Mouse (Mus musculus) embryonic facial prominence, embryonic 13.5 days (tissue): ENCODE data around the gene Tlx3. TPM values are rescaled to one million over a fixed set of nuclear protein-coding genes. Genes with fewer than 3 reads are reported as not detected.
A peak's percentile ranks its signal among the peaks of the same experiment; 100 is the strongest.

Experiments used
- ATAC-seq: fragments of 200-750 bp; cut with Nextera tagmentation; 2 replicates; pipeline ENCODE4 v1.8.0; 2017; ENCODE audit warnings: low read depth; ENCODE audit not compliant: insufficient number of reproducible peaks, insufficient read depth, low FRiP score, low TSS enrichment
- H3K27ac ChIP-seq: fragments of 300-500 bp; sonication (generic); 2 replicates; pipeline ENCODE4 v1.5.1; 2015; ENCODE audit warnings: moderate library complexity, mild to moderate bottlenecking, inconsistent platforms
- H3K27me3 ChIP-seq: fragments of 300-500 bp; sonication (generic); 2 replicates; pipeline ENCODE4 v1.6.1; 2015; ENCODE audit warnings: mild to moderate bottlenecking, inconsistent platforms
- H3K36me3 ChIP-seq: fragments of 300-500 bp; sonication (generic); 2 replicates; pipeline ENCODE4 v1.6.1; 2015; ENCODE audit warnings: mild to moderate bottlenecking, inconsistent platforms
- H3K4me1 ChIP-seq: fragments of 300-500 bp; sonication (generic); 2 replicates; pipeline ENCODE4 v1.6.1; 2015; ENCODE audit warnings: inconsistent platforms
- H3K4me2 ChIP-seq: fragments of 300-500 bp; sonication (generic); 2 replicates; pipeline ENCODE4 v1.6.1; 2015; ENCODE audit warnings: moderate library complexity, mild to moderate bottlenecking, inconsistent platforms
- H3K4me3 ChIP-seq: fragments of 300-500 bp; sonication (generic); 2 replicates; pipeline ENCODE4 v1.5.1; 2015; ENCODE audit warnings: mild to moderate bottlenecking, inconsistent platforms
- H3K9ac ChIP-seq: fragments of 300-500 bp; sonication (generic); 2 replicates; pipeline ENCODE4 v1.6.1; 2015; ENCODE audit warnings: mild to moderate bottlenecking, inconsistent platforms
- H3K9me3 ChIP-seq: fragments of 300-500 bp; sonication (generic); 2 replicates; pipeline ENCODE4 v1.6.1; 2016; ENCODE audit warnings: inconsistent platforms
- WGBS: fragments of 180-500 bp; shearing (Covaris S2); methylation state at CpG from one replicate; pipeline ENCODE4 v1.1.7; 2015; ENCODE audit warnings: mixed read lengths; 5-methylcytosine and 5-hydroxymethylcytosine counted together
- polyA plus RNA-seq: library from polyadenylated mRNA; unstranded; fragments of >200 nt; fragmentation: Nextera tagmentation; extraction: Ambion mirVana; gene quantifications from 2 replicates; pipeline ENCODE4 v1.2.1, GENCODE M21; 2015

Tlx3 gene
- polyA plus RNA-seq, 1 experiment from 2014 or later = 1.3 TPM

GRCm38 (mm10) chr11:33204329-33204705 lies 928 bp upstream of the Tlx3 start:
- no peaks in the 10 kb centered on the region for H3K36me3 ChIP-seq
- H3K4me1 ChIP-seq = peaks cover 41% of the 10 kb centered on the region
- peak overlapping the region; percentile 36; the same call in 1 of the 2 replicates for H3K4me3 ChIP-seq
- WGBS = under 1% methylated on average over 18 of the region's 18 CpGs
- no peak overlapping the region for H3K27ac ChIP-seq
- H3K27me3 ChIP-seq = peaks cover 96% of the 10 kb centered on the region
- H3K9ac ChIP-seq = no peak overlapping the region
- H3K9me3 ChIP-seq = no peaks in the 10 kb centered on the region
- no peak for ATAC-seq
- no peak overlapping the region for H3K4me2 ChIP-seq

DNA sequence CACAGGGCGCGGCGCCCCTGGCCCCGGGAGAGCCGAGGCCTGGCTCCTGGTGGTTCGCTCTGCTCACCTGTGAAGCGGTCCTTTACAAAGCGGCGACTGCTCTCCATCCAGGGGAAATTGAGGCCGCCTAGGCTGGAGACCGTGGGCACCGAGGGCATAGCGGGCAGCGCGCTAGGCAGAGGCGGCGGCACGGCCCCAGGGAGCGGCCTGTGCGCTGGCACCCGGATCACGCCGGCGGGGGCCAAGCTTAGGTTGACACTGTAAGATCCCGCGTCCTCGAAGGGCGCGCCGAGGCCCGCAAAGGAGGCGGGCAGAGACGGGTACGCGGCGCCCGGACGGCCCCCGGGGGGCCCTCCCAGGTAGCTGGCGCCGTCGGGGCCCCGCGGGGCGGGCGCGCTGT lies 417 bp downstream of the Tlx3 start:
- H3K4me1 ChIP-seq = peaks cover 41% of the 10 kb centered on the region
- H3K4me3 ChIP-seq = peak overlapping the region; percentile 36
- H3K27ac ChIP-seq = no peak overlapping the region
- peaks cover 100% of the 10 kb centered on the region for H3K27me3 ChIP-seq
- peak overlapping the region; percentile 58 for H3K4me2 ChIP-seq
- H3K36me3 ChIP-seq = no peaks in the 10 kb centered on the region
- 0 out of 2 replicates have a peak overlapping the region, but pooled peaks have one; percentile 21 for H3K9ac ChIP-seq
- no peaks in the 10 kb centered on the region for H3K9me3 ChIP-seq
- under 1% methylated on average over 47 of the region's 47 CpGs for WGBS
- ATAC-seq = no peak

GRCm38 (mm10) chr11:33202296-33202695 lies 1.1 kb downstream of the Tlx3 start:
- peak overlapping the region; percentile 58; the same call in 1 of the 2 replicates for H3K4me2 ChIP-seq

GRCm38 (mm10) chr11:33201626-33202010 lies 1.8 kb downstream of the Tlx3 start:
- no peak for ATAC-seq
- Histone ChIP-seq H3K9me3 (peaks cover 8% of the 10 kb centered on the region; the same call in 1 of the 2 replicates), H3K4me3 (peak overlapping the region; percentile 38), H3K27me3 (peaks cover 100% of the 10 kb centered on the region), H3K4me2 (peak overlapping the region; percentile 66), H3K9ac (peak overlapping the region; percentile 52; the same call in 1 of the 2 replicates), H3K36me3 (no peaks in the 10 kb centered on the region), H3K4me1 (peaks cover 41% of the 10 kb centered on the region), H3K27ac (no peak overlapping the region)
- WGBS = under 1% methylated on average over 19 of the region's 19 CpGs

More at GRCm38 (mm10) chr11:33202296-33202695, 1.1 kb downstream of the Tlx3 start:
- ATAC-seq = no peak
- no peaks in the 10 kb centered on the region for H3K36me3 ChIP-seq
- peaks cover 5% of the 10 kb centered on the region; the same call in 1 of the 2 replicates for H3K9me3 ChIP-seq
- H3K4me3 ChIP-seq = 0 out of 2 replicates have a peak overlapping the region, but pooled peaks have one; percentile 38
- H3K27ac ChIP-seq = no peak overlapping the region
- H3K4me1 ChIP-seq = peaks cover 41% of the 10 kb centered on the region
- peaks cover 100% of the 10 kb centered on the region for H3K27me3 ChIP-seq
- H3K9ac ChIP-seq = no peak overlapping the region
- under 1% methylated on average over 33 of the region's 37 CpGs for WGBS

- peaks cover 8% of the 10 kb centered on the region; the same call in 1 of the 2 replicates for H3K9me3 ChIP-seq
- H3K27ac ChIP-seq = no peak overlapping the region
- under 1% methylated on average over 72 of the region's 76 CpGs for WGBS
- peaks cover 100% of the 10 kb centered on the region for H3K27me3 ChIP-seq
- H3K36me3 ChIP-seq = no peaks in the 10 kb centered on the region
- H3K9ac ChIP-seq = peak overlapping the region; percentile 52
- peak overlapping the region; percentile 66 for H3K4me2 ChIP-seq
- H3K4me3 ChIP-seq = peak overlapping the region; percentile 38
- H3K4me1 ChIP-seq = peaks cover 41% of the 10 kb centered on the region
- ATAC-seq = peak; percentile 43; the same call in 1 of the 2 replicates
Observed at GRCm38 (mm10) chr11:33200764-33201625, 2.4 kb downstream of the Tlx3 start.

DNA sequence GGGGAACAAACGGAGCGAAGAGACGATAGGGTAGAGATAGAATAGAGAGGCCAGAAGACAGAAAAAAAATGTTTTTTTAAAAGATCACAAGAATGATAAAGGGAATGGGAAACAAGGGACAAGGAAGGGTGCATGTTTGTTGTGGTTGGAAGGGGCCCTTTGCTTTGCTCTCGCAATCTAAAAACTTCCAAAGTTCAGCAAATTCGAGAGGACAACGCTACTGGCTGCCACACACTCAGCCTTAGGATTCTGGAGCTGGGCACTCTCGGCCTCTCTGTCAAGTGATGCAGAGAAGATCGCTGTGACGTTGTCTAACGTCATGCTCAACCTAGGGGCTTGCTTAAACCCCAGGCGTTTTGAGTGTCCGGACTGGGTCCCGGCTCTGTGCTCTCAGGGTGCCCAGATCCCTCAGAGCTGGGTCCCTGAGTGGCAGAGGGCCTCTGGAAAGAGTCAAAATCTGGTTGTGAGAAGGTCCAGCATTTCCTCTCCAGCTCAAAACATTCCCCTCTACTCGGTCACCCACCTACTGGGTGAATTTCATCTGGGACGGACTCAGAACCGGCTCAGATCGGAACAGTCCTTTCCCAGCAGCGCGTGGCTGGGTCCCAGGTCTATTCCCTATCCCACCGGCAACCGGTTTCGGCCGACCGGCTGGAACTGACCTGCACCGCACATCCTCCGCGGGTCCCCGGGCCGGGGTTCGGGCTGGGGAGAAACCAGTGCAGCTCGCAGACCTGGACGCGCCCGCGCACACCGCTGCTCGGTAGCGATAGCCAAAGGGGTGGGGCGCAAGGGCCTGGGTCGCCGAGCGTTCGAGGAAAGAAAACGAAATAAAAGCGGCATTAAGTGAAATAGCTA lies 3.3 kb downstream of the Tlx3 start:
- under 1% methylated on average over 45 of the region's 45 CpGs for WGBS
- H3K4me1 ChIP-seq = peaks cover 46% of the 10 kb centered on the region

GRCm38 (mm10) chr11:33199117-33199514 lies 4.3 kb downstream of the Tlx3 start:
- peaks cover 46% of the 10 kb centered on the region for H3K4me1 ChIP-seq
- no peaks in the 10 kb centered on the region for H3K36me3 ChIP-seq
- peaks cover 10% of the 10 kb centered on the region; the same call in 1 of the 2 replicates for H3K9me3 ChIP-seq
- H3K9ac ChIP-seq = no peak overlapping the region
- under 1% methylated on average over 15 of the region's 15 CpGs for WGBS
- H3K27ac ChIP-seq = no peak overlapping the region
- H3K27me3 ChIP-seq = peaks cover 97% of the 10 kb centered on the region
- no peak overlapping the region for H3K4me3 ChIP-seq
- H3K4me2 ChIP-seq = no peak overlapping the region
- no peak for ATAC-seq

More for the DNA sequence above, 3.3 kb downstream of the Tlx3 start:
- Histone ChIP-seq H3K36me3 (no peaks in the 10 kb centered on the region), H3K9ac (0 out of 2 replicates have a peak overlapping the region, but pooled peaks have one; percentile 27), H3K27ac (no peak overlapping the region), H3K27me3 (peaks cover 100% of the 10 kb centered on the region), H3K9me3 (peaks cover 10% of the 10 kb centered on the region; the same call in 1 of the 2 replicates), H3K4me3 (peak overlapping the region; percentile 38), H3K4me2 (peak overlapping the region; percentile 66)
- ATAC-seq = no peak

DNA sequence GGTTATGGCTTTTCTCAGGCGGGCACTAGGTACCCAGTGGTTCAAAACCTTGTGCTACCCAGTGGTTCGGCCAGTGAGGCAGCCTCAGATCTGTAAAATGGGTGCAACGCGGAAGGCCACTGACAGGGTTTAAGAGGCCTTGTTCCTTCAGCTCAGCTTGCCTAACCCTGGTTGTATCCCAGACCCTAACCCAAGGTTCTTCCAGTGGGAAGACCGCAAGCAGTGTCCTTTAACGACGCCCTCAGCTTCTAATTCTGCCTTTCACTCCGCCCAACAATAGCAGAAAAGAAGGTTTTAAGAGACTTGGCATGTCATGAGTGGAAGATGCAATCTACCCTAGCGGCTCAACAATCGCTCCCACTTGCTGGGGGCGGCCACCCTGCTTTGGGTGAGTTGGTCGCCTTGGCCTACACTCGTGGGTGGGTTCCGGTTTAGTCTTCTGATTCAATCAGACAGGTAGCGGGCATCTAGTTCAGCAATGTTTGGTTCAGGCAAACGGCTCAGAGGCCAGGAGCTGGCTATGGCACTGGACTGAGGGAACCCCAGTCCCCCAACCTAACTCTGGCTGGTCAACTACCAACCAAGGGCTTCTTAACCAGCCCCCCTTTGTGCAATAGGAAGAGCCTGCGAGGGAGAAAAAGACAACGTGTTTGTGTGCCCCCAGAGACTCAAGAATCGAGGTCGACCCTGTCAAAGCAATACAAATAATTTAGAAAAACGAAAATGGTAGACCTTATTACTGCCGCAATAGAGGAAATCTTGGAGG lies 4.9 kb downstream of the Tlx3 start:
- no peak for ATAC-seq
- peaks cover 97% of the 10 kb centered on the region for H3K27me3 ChIP-seq
- no peak overlapping the region for H3K4me2 ChIP-seq
- peaks cover 10% of the 10 kb centered on the region; the same call in 1 of the 2 replicates for H3K9me3 ChIP-seq
- WGBS = 17% methylated on average over 22 of the region's 22 CpGs
- peaks cover 43% of the 10 kb centered on the region for H3K4me1 ChIP-seq
- no peak overlapping the region for H3K4me3 ChIP-seq
- H3K27ac ChIP-seq = no peak overlapping the region
- no peaks in the 10 kb centered on the region for H3K36me3 ChIP-seq
- no peak overlapping the region for H3K9ac ChIP-seq

DNA sequence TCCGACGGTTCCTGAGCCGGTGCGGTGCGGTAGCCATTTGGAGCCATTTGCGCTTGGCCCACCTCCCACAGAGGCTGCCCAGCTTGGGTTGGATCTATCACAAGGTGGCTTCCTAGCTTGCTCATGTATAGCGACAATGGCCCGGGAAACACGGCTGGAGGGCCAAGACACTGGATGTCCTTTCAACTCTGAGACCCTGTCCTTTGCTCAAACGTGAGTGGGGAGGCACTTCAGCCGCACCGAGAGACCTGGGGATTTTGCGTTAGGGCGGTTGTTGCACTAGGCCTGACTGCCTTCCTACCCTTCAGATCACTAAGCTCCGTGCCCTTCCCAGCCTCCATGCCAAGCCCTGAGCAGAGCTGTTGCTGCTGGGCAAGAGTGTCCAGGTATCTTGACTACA lies 5.7 kb downstream of the Tlx3 start:
- no peaks in the 10 kb centered on the region for H3K36me3 ChIP-seq
- no peak for ATAC-seq
- no peak overlapping the region for H3K4me2 ChIP-seq
- no peak overlapping the region for H3K9ac ChIP-seq
- H3K4me1 ChIP-seq = peaks cover 35% of the 10 kb centered on the region
- no peak overlapping the region for H3K27ac ChIP-seq
- peaks cover 97% of the 10 kb centered on the region for H3K27me3 ChIP-seq
- peaks cover 10% of the 10 kb centered on the region; the same call in 1 of the 2 replicates for H3K9me3 ChIP-seq
- no peak overlapping the region for H3K4me3 ChIP-seq
- WGBS = 18% methylated on average over 15 of the region's 15 CpGs

GRCm38 (mm10) chr11:33197133-33197514 lies 6.3 kb downstream of the Tlx3 start:
- peaks cover 10% of the 10 kb centered on the region; the same call in 1 of the 2 replicates for H3K9me3 ChIP-seq
- no peak overlapping the region for H3K4me3 ChIP-seq
- no peak overlapping the region for H3K4me2 ChIP-seq
- peaks cover 97% of the 10 kb centered on the region for H3K27me3 ChIP-seq
- H3K9ac ChIP-seq = no peak overlapping the region
- no peaks in the 10 kb centered on the region for H3K36me3 ChIP-seq
- no peak for ATAC-seq
- no peak overlapping the region for H3K27ac ChIP-seq
- peaks cover 30% of the 10 kb centered on the region for H3K4me1 ChIP-seq
- 21% methylated on average over 13 of the region's 13 CpGs for WGBS
